Mouse (Mus musculus) right cerebral cortex, adult 18-20 months (tissue): Measurements from ENCODE around the gene Fads6.

Experiments
- DNase-seq: peaks from one replicate; pipeline ENCODE4 v3.0.0; 2022; ENCODE audit warnings: mixed read lengths

The Fads6 gene

GRCm38 (mm10) chr11:115298160-115298559 is 697 bp upstream of the Fads6 start:
- no peak for DNase-seq

GRCm38 (mm10) chr11:115296471-115297210 is 822 bp downstream of the Fads6 start:
- no peak for DNase-seq

DNA sequence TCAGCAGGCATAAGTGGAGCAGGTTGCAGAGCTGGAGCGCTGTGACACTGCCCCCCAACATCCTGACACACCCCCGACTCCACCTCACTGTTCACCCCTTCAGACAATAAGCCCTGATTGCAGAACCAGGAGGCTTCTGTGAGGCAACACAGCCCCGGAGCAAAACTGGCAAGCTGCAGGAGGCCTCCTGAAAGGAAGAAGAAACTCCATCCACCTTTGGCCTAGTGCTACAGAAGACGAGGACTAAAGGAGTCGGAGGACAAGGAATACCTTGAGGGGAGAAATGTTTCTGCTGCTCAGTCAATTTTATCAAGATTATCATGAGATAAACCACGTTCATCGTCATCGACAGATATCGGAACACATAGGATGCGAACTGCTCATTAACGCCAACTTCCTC is 1.5 kb downstream of the Fads6 start:
- no peak for DNase-seq

- no peak for DNase-seq
Observed at GRCm38 (mm10) chr11:115292631-115293375, 4.7 kb downstream of the Fads6 start.

GRCm38 (mm10) chr11:115291503-115291902 is 6.0 kb downstream of the Fads6 start:
- DNase-seq, result no peak

DNA sequence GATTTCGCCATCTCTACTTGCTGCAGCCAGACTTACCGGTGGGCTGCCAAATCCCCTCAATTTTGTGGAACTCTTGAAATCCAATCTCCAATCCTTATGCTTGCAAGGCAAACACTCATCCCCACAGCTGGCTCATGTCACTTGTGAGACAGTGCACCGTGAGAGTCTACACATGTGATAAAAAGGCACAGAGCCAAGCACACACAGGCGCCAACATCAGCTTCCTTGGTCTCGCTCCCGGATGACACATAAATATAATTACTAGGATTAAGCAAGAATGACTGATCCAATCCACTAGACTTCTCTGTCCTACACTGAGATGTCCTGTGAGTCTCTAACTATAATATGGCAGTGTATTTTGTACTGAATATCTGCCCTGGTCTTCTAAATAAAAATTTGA is 6.5 kb downstream of the Fads6 start:
- DNase-seq, result no peak

- DNase-seq, result no peak
Observed at GRCm38 (mm10) chr11:115290314-115290713, 7.1 kb downstream of the Fads6 start.

- DNase-seq, result no peak
Observed at GRCm38 (mm10) chr11:115289885-115290284, 7.6 kb downstream of the Fads6 start.

GRCm38 (mm10) chr11:115288305-115288704 is 9.2 kb downstream of the Fads6 start:
- no peak for DNase-seq

- DNase-seq, result no peak
Observed at GRCm38 (mm10) chr11:115287386-115287785, 10.1 kb downstream of the Fads6 start.

- DNase-seq, result no peak
Observed at GRCm38 (mm10) chr11:115286201-115286993, 11.1 kb downstream of the Fads6 start.

DNA sequence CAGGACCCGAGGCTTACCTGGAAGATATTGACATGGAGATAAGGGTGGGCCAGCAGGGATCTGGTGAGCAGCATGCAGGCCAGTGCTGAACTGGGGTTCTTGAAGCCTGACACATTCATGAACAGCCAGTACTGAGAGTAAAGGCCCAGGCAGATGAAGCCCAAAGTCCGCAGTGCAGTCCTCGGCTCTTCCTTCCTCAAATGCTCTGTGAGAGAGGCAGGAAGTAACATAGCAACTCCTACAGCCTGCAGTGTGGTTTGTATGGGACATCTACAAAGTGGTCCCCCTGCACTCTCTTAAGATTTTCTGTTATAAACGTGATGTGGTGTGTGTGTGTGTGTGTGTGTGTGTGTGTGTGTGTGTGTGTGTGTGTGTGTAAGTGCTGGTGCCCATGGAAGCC is 12.2 kb downstream of the Fads6 start:
- no peak for DNase-seq

DNA sequence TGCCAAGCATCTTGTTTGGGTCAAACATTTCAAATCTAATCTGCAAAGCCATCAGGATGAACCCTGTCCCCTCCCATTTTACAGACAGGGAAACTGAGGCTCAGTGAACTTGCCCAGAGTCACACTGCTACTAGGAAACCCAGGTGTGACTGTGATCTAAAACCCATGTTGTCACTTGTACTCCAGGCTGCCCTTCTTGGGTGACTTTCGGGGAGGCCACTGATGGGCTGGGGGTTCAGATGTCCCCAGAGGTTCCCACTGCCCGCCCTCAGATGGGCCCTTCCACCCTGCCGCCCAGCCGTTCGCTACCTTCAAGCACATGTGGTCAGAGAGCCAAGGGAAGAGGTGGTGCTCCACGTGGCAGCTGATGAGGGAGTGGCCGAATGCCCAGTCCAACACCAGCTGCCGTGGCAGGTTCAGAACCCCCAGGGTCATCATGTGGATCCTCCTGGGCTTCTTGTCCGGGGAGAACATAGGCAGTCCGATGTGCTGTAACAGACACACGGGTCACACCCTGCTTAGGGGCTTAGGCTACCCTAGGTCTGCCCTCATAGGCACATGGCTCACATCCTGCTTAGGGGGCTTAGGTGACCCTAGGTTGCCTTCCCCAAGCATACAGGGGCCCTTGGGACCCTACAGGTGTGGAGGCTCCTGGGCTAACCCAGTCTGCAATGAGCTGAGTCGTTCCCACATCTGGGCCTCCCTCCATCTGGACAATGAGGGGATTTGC is 13.4 kb downstream of the Fads6 start:
- no peak for DNase-seq

- DNase-seq, result no peak
Observed at GRCm38 (mm10) chr11:115283486-115283765, 14.0 kb downstream of the Fads6 start.

- peak; percentile 53 for DNase-seq
Observed at GRCm38 (mm10) chr11:115282723-115283485, 14.6 kb downstream of the Fads6 start.

GRCm38 (mm10) chr11:115282295-115282694 is 15.2 kb downstream of the Fads6 start:
- peak; percentile 43 for DNase-seq

DNA sequence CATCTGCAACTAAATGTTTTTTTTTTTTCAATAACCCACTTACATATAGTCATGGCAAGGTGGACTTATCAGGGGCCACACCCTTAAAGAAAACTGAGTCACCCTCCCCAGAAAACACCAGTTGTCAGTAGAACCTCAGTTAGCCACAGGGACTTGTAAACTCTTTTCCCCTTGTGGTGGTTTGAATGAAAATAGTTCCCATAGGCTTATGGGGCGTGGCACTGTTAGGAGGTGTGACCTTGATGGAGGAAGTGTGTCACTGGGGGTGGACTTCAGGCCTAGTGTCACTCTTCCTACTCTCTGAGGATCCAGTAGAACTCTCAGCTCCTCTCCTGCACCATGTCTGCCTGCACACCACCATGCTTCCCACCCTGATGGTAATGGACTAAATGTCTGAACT is 17.7 kb downstream of the Fads6 start:
- no peak for DNase-seq

- DNase-seq, result no peak
Observed at GRCm38 (mm10) chr11:115278176-115278575, 19.3 kb downstream of the Fads6 start.

GRCm38 (mm10) chr11:115277604-115277975 is 19.9 kb downstream of the Fads6 start:
- no peak for DNase-seq

GRCm38 (mm10) chr11:115276780-115277603 is 20.5 kb downstream of the Fads6 start, which contains the start of gene Fdxr:
Fdxr (minus strand) TSS chr11:115277050.
- peak; percentile 98 for DNase-seq

- DNase-seq, result no peak
Observed at GRCm38 (mm10) chr11:115275954-115276353, 21.5 kb downstream of the Fads6 start.
